Mouse (Mus musculus) natural killer cell, adult 2 months (primary cell): Measurements from ENCODE around the gene Prpf31.
A peak's percentile ranks its signal among the peaks of the same experiment; 100 is the strongest.

Experiments
- DNase-seq, 2 experiments: peaks; one replicate each; pipeline ENCODE4 v3.0.0; 2022; ENCODE audit warnings: low spot score in 2 of 2

Gene Prpf31

GRCm38 (mm10) chr7:3629030-3629429 lies 755 bp upstream of the Prpf31 start:
- DNase-seq = no peak

- DNase-seq = no peak
Measured at GRCm38 (mm10) chr7:3630478-3630815, 662 bp downstream of the Prpf31 start.

- DNase-seq = no peak
Measured at GRCm38 (mm10) chr7:3643412-3643811, 13.6 kb downstream of the Prpf31 start.

GRCm38 (mm10) chr7:3643843-3644242 lies 14.1 kb downstream of the Prpf31 start:
- DNase-seq = no peak

- DNase-seq = no peak
Measured at GRCm38 (mm10) chr7:3644348-3644671, 14.5 kb downstream of the Prpf31 start.

GRCm38 (mm10) chr7:3644672-3645487 lies 15.1 kb downstream of the Prpf31 start, which contains the start of gene Cnot3:
TSS of gene Cnot3 (plus strand) at chr7:3645268.
- peak; percentile 99 for DNase-seq

GRCm38 (mm10) chr7:3645488-3646025 lies 15.8 kb downstream of the Prpf31 start:
- DNase-seq = no peak

- DNase-seq = no peak
Measured at GRCm38 (mm10) chr7:3646188-3646587, 16.4 kb downstream of the Prpf31 start.

- peak; percentile 40 to 66 for DNase-seq
Measured at GRCm38 (mm10) chr7:3646641-3647040, 16.9 kb downstream of the Prpf31 start.

GRCm38 (mm10) chr7:3656966-3657365 lies 27.2 kb downstream of the Prpf31 start:
- DNase-seq = no peak

GRCm38 (mm10) chr7:3658578-3658977 lies 28.8 kb downstream of the Prpf31 start:
- no peak for DNase-seq

GRCm38 (mm10) chr7:3664524-3665214 lies 34.9 kb downstream of the Prpf31 start:
- DNase-seq = no peak

GRCm38 (mm10) chr7:3665215-3666114 lies 35.7 kb downstream of the Prpf31 start, which contains the start of gene Leng1:
TSS of gene Leng1 (minus strand) at chr7:3665840.
- peak; percentile 93 to 94 for DNase-seq

GRCm38 (mm10) chr7:3666921-3667391 lies 37.2 kb downstream of the Prpf31 start:
- DNase-seq = no peak

GRCm38 (mm10) chr7:3674507-3675227 lies 44.9 kb downstream of the Prpf31 start:
- DNase-seq = peak; percentile 62 to 78

- no peak for DNase-seq
Measured at GRCm38 (mm10) chr7:3675228-3675548, 45.4 kb downstream of the Prpf31 start.

- DNase-seq = no peak
Measured at GRCm38 (mm10) chr7:3676371-3676770, 46.6 kb downstream of the Prpf31 start.

GRCm38 (mm10) chr7:3677342-3677741 lies 47.6 kb downstream of the Prpf31 start, which contains the start of gene Tmc4:
TSS of gene Tmc4 (minus strand) at chr7:3677553.
- DNase-seq = no peak

- DNase-seq = no peak
Measured at GRCm38 (mm10) chr7:3683908-3684550, 54.2 kb downstream of the Prpf31 start.

- DNase-seq = no peak
Measured at GRCm38 (mm10) chr7:3684698-3685097, 54.9 kb downstream of the Prpf31 start.
